Mouse (Mus musculus) kidney, postnatal 0 days (tissue): Measurements from ENCODE around the gene Kcnt2. TPM values are rescaled to one million over a fixed set of nuclear protein-coding genes. Genes with fewer than 3 reads are reported as not detected.

Source experiments
- ATAC-seq: fragments of 200-750 bp; cut with Nextera tagmentation; replicated peaks from 2 replicates; pipeline ENCODE4 v1.8.0; 2017; ENCODE audit warnings: low read depth, moderate number of reproducible peaks, moderate TSS enrichment, moderate library complexity; ENCODE audit not compliant: low FRiP score
- DNase-seq: peaks from one replicate; pipeline ENCODE4 v3.0.0-alpha.2; 2016; ENCODE audit warnings: low spot score
- H3K27ac ChIP-seq: fragments of 300-500 bp; sonication (generic); 2 replicates; pipeline ENCODE4 v1.5.1; 2014; ENCODE audit warnings: mild to moderate bottlenecking
- H3K27me3 ChIP-seq: fragments of 300-500 bp; sonication (generic); 2 replicates; pipeline ENCODE4 v1.6.1; 2014; ENCODE audit warnings: low read length, mixed read lengths; ENCODE audit not compliant: insufficient read depth
- H3K36me3 ChIP-seq: fragments of 300-500 bp; sonication (generic); 2 replicates; pipeline ENCODE4 v1.6.1; 2014; ENCODE audit warnings: low read length, mixed read lengths; ENCODE audit not compliant: insufficient read depth
- H3K4me1 ChIP-seq: fragments of 300-500 bp; sonication (generic); replicated peaks from 2 replicates; pipeline ENCODE4 v1.6.1; 2014; ENCODE audit warnings: antibody characterized with exemption, low read length, mixed read lengths; ENCODE audit not compliant: insufficient read depth
- H3K4me2 ChIP-seq: fragments of 300-500 bp; sonication (generic); 2 replicates; pipeline ENCODE4 v1.6.1; 2014; ENCODE audit warnings: mild to moderate bottlenecking, low read length, moderate library complexity, mixed read lengths
- H3K4me3 ChIP-seq: fragments of 300-500 bp; sonication (generic); replicated peaks from 2 replicates; pipeline ENCODE4 v1.5.1; 2014; ENCODE audit warnings: low read depth, low read length
- H3K9ac ChIP-seq: fragments of 300-500 bp; sonication (generic); 2 replicates; pipeline ENCODE4 v1.6.1; 2014; ENCODE audit warnings: low read depth, low read length
- H3K9me3 ChIP-seq: fragments of 300-500 bp; sonication (generic); replicated peaks from 2 replicates; pipeline ENCODE4 v1.6.1; 2016; ENCODE audit warnings: low read length, inconsistent platforms, mixed read lengths
- CTCF ChIP-seq: IDR thresholded peaks from 2 replicates; pipeline ENCODE4 v1.5.1; 2016; ENCODE audit warnings: antibody characterized with exemption, low read depth, mild to moderate bottlenecking, moderate library complexity
- WGBS: fragments of 180-500 bp; shearing (Covaris S2); extraction: QIAGEN DNeasy Blood & Tissue Kit; methylation state at CpG from one replicate; pipeline ENCODE4 v1.1.7; 2014; 5-methylcytosine and 5-hydroxymethylcytosine counted together
- polyA plus RNA-seq: library from polyadenylated mRNA; unstranded; fragments of >200 nt; fragmentation: Nextera tagmentation; extraction: Ambion mirVana; gene quantifications from 2 replicates; pipeline ENCODE4 v1.2.1, GENCODE M21; 2015

Gene Kcnt2
- polyA plus RNA-seq, 1 experiment from 2014 or later, result 2.3 TPM

DNA sequence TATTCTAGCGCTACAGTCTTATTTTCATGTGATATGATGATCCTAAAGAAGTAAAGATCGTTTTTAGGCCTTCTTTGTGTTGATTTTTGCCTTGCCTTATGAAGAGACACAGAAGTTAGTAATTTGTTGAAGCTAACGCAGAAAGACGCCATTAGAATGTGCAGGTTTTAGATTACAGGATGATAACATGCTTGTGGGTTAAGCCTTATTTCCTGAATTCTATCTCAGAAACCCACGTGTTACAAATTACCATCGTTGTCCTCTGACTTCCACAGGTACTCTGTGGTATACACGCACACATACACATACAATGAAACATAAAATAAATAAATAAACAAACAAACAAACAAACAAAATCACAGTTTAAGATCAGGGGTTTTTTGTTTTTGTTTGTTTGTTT is 326.2 kb downstream of the Kcnt2 start:
- no peak overlapping the region for H3K4me2 ChIP-seq
- no peak for TF ChIP-seq CTCF
- H3K4me3 ChIP-seq, result no peak overlapping the region
- WGBS, result 75% methylated on average over 7 of the region's 7 CpGs
- DNase-seq (no peak), ATAC-seq (no peak)
- no peak overlapping the region for H3K9ac ChIP-seq
- no peak overlapping the region for H3K27ac ChIP-seq
- H3K4me1 ChIP-seq, result no peaks in the 10 kb centered on the region
- no peaks in the 10 kb centered on the region for H3K9me3 ChIP-seq
- H3K27me3 ChIP-seq, result no peaks in the 10 kb centered on the region
- no peaks in the 10 kb centered on the region for H3K36me3 ChIP-seq

GRCm38 (mm10) chr1:140578607-140579006 is 332.6 kb downstream of the Kcnt2 start:
- 91% methylated on average over 3 of the region's 3 CpGs for WGBS
- no peak for DNase-seq

DNA sequence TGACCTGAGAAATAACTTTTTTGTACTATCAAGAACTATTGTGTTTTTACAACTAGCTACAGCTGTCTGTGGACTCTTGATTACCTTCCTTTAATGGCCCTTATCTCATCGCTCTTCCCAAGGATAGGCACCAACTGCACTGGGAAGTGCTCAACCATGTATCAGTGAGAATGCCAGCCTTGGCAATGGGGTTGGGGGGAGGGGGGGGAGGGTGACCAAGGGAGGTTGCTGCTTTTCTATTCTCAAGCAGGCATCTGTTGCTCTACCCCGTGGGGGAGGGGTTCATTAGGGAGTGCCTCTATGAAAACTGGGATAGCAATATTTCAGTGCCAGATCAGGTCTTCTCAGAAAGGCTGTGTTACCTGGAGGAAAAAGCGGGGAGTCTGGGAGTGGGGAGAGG is 342.3 kb downstream of the Kcnt2 start:
- TF ChIP-seq CTCF, result no peak
- Histone ChIP-seq H3K27ac (no peak overlapping the region), H3K4me1 (no peaks in the 10 kb centered on the region), H3K9ac (no peak overlapping the region), H3K9me3 (no peaks in the 10 kb centered on the region), H3K27me3 (no peaks in the 10 kb centered on the region), H3K36me3 (no peaks in the 10 kb centered on the region), H3K4me3 (no peak overlapping the region), H3K4me2 (no peak overlapping the region)
- no peak for DNase-seq
- no peak for ATAC-seq
- 70% methylated on average over 3 of the region's 3 CpGs for WGBS

More at GRCm38 (mm10) chr1:140578607-140579006, 332.6 kb downstream of the Kcnt2 start:
- H3K27me3 ChIP-seq, result no peaks in the 10 kb centered on the region
- no peak overlapping the region for H3K9ac ChIP-seq
- no peaks in the 10 kb centered on the region for H3K9me3 ChIP-seq
- no peak for TF ChIP-seq CTCF
- H3K27ac ChIP-seq, result no peak overlapping the region
- no peak for ATAC-seq
- no peaks in the 10 kb centered on the region for H3K36me3 ChIP-seq
- H3K4me1 ChIP-seq, result no peaks in the 10 kb centered on the region
- no peak overlapping the region for H3K4me2 ChIP-seq
- no peak overlapping the region for H3K4me3 ChIP-seq

DNA sequence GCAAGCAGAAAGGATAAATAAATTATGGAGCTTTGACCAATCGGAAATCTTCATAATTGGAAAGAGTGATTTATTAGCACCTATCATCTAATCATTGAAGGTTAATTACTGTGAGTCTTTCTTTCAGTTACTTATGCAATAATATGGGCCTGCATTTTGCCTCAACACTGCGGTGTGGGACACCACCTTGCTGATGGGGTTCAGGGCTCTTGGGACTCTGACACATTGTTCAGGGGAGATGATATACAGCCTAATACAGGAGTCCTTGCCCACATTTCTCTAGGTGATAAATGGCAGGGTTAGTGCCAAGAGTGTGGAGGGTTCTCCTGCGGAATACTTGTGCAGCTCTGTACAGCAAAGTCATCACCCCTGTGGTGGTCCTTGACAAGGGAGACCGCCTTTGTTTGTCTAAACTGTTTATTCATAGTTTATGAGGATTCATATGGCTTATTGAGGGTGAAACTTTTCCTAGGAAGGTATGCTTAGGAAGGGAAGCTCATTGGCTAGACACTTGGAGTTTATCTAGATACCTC is 362.9 kb downstream of the Kcnt2 start:
- no peak for TF ChIP-seq CTCF
- WGBS, result 78% methylated on average over 4 of the region's 4 CpGs
- Histone ChIP-seq H3K4me1 (no peaks in the 10 kb centered on the region), H3K9ac (no peak overlapping the region), H3K4me3 (no peak overlapping the region), H3K4me2 (no peak overlapping the region), H3K27ac (no peak overlapping the region), H3K9me3 (no peaks in the 10 kb centered on the region), H3K27me3 (no peaks in the 10 kb centered on the region), H3K36me3 (no peaks in the 10 kb centered on the region)
- ATAC-seq, result no peak
- no peak for DNase-seq

DNA sequence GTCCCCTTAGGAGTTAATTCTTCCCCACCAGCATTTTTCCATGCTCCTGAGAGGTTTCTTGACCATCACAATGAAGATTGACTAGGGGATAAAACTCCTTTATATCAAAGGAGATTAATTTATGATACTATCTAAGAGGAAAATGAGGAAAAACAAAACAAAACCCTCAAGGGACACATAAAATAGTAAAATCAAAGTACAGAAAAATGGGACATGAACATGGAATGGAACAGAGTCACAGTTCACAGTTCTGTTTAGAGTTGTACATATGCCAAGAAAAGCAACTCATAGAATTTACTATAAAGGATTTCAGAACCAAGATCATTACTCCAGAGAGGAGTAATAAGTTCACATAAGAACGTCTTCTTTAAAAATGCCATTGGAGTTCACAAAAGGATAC is 367.1 kb downstream of the Kcnt2 start:
- TF ChIP-seq CTCF, result no peak
- no peaks in the 10 kb centered on the region for H3K36me3 ChIP-seq
- no peak overlapping the region for H3K9ac ChIP-seq
- DNase-seq (peak; percentile 75), ATAC-seq (no peak)
- peak overlapping the region; percentile 21; the same call in 1 of the 2 replicates for H3K27ac ChIP-seq
- H3K4me2 ChIP-seq, result no peak overlapping the region
- H3K4me3 ChIP-seq, result no peak overlapping the region
- no peaks in the 10 kb centered on the region for H3K27me3 ChIP-seq
- 58% methylated on average over 1 of the region's 1 CpGs for WGBS
- H3K9me3 ChIP-seq, result no peaks in the 10 kb centered on the region
- no peaks in the 10 kb centered on the region for H3K4me1 ChIP-seq

DNA sequence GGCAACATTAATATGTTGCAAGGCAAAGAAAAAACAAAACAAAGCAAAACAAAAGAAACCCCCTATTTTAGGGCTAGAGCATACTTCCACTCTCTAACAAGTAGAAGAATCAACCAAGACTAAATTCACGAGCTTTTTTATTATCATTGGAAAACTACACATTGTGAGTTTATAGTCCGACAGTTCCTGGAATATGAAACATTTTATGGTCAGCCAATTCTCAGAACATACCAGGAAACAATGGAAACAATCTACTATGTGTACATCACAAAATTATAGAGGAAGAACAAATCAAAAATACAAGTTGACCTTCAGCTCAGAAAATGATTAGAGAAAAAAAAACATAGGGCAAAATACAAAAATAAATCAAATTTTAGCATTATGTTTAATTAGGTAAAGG is 368.9 kb downstream of the Kcnt2 start:
- 55% methylated on average over 2 of the region's 2 CpGs for WGBS
- no peak for TF ChIP-seq CTCF
- no peak for ATAC-seq
- H3K4me1 ChIP-seq, result no peaks in the 10 kb centered on the region
- H3K9ac ChIP-seq, result no peak overlapping the region
- no peaks in the 10 kb centered on the region for H3K27me3 ChIP-seq
- H3K9me3 ChIP-seq, result no peaks in the 10 kb centered on the region
- no peaks in the 10 kb centered on the region for H3K36me3 ChIP-seq
- no peak overlapping the region for H3K4me2 ChIP-seq
- peak; percentile 65 for DNase-seq
- H3K27ac ChIP-seq, result no peak overlapping the region
- H3K4me3 ChIP-seq, result no peak overlapping the region

- no peak overlapping the region for H3K27ac ChIP-seq
- TF ChIP-seq CTCF, result no peak
- DNase-seq (no peak), ATAC-seq (no peak)
- no peaks in the 10 kb centered on the region for H3K27me3 ChIP-seq
- H3K4me1 ChIP-seq, result no peaks in the 10 kb centered on the region
- H3K4me3 ChIP-seq, result no peak overlapping the region
- no peaks in the 10 kb centered on the region for H3K36me3 ChIP-seq
- no peak overlapping the region for H3K4me2 ChIP-seq
- H3K9me3 ChIP-seq, result no peaks in the 10 kb centered on the region
- no peak overlapping the region for H3K9ac ChIP-seq
These were observed 372.2 kb downstream of the Kcnt2 start for GRCm38 (mm10) chr1:140618164-140618563.
